Mouse (Mus musculus) CH12.LX (cell line): ENCODE results near the gene Dnmbp. TPM values are rescaled to one million over a fixed set of nuclear protein-coding genes. Genes with fewer than 3 reads are reported as not detected.

ENCODE experiments used
- DNase-seq: peaks from one replicate; pipeline ENCODE4 v3.0.0-alpha.2; 2013; ENCODE audit errors: extremely low read depth
- H3K27ac ChIP-seq: 2 replicates; pipeline ENCODE4 v1.5.1; 2012; ENCODE audit warnings: low read depth, mild to moderate bottlenecking, control low read depth, moderate library complexity; ENCODE audit not compliant: insufficient read depth
- H3K27me3 ChIP-seq: replicated peaks from 2 replicates; pipeline ENCODE3; 2012; ENCODE audit warnings: inconsistent platforms
- H3K36me3 ChIP-seq, 2 experiments: replicated peaks in 1 of 2; 2 replicates each; pipeline versions ENCODE3 to v1.6.1; 2012; ENCODE audit warnings: inconsistent platforms in 1 of 2, low read length in 1 of 2, mild to moderate bottlenecking in 1 of 2, mixed read lengths in 1 of 2, moderate library complexity in 1 of 2; ENCODE audit not compliant: control insufficient read depth in 1 of 2, insufficient read depth in 1 of 2
- H3K4me1 ChIP-seq, 2 experiments: 2 replicates each; pipeline ENCODE4 v1.6.1; 2012; ENCODE audit warnings: inconsistent platforms in 1 of 2, moderate library complexity in 1 of 2; ENCODE audit not compliant: insufficient read depth in 2 of 2, control insufficient read depth in 1 of 2
- H3K4me2 ChIP-seq: 2 replicates; pipeline ENCODE4 v1.6.1; 2012; ENCODE audit warnings: low read depth, mild to moderate bottlenecking, control low read depth; ENCODE audit not compliant: poor library complexity, insufficient read depth, severe bottlenecking
- H3K4me3 ChIP-seq, 3 experiments: fragments of 150-350 bp in 1 of 3; sonication (generic) in 1 of 3; replicated peaks in 1 of 3; 2 replicates each; pipeline versions ENCODE3 to v1.5.1; 2011 to 2012; ENCODE audit warnings: low read depth in 2 of 3, low read length in 2 of 3, mild to moderate bottlenecking in 2 of 3, moderate library complexity in 2 of 3, control low read depth in 1 of 3, improper control_type of control experiment in 1 of 3, inconsistent platforms in 1 of 3, mixed read lengths in 1 of 3; ENCODE audit not compliant: poor library complexity in 1 of 3
- H3K79me2 ChIP-seq: replicated peaks from 2 replicates; pipeline ENCODE4 v1.6.1; 2012; ENCODE audit warnings: mild to moderate bottlenecking, moderate library complexity; ENCODE audit not compliant: control insufficient read depth, poor library complexity, insufficient read depth, severe bottlenecking; ENCODE audit errors: extremely low read depth
- H3K9ac ChIP-seq: 2 replicates; pipeline ENCODE4 v1.6.1; 2012; ENCODE audit warnings: low read depth, mild to moderate bottlenecking, control low read depth, moderate library complexity; ENCODE audit not compliant: insufficient read depth
- H3K9me3 ChIP-seq: replicated peaks from 2 replicates; pipeline ENCODE3; 2012; ENCODE audit warnings: low read length, inconsistent platforms, mixed read lengths
- BHLHE40 ChIP-seq: IDR thresholded peaks from 2 replicates; pipeline ENCODE4 v1.6.1; 2011; ENCODE audit warnings: mild to moderate bottlenecking, low read depth, low read length, improper control_type of control experiment
- ELF1 ChIP-seq: IDR thresholded peaks from 2 replicates; pipeline ENCODE4 v1.6.1; 2014; ENCODE audit warnings: low read depth, mild to moderate bottlenecking, inconsistent platforms, low read length, improper control_type of control experiment
- ETS1 ChIP-seq: conservative IDR thresholded peaks from 2 replicates; pipeline ENCODE4 v1.6.1; 2012; ENCODE audit warnings: low read depth, mild to moderate bottlenecking, inconsistent platforms, low read length, improper control_type of control experiment, moderate library complexity
- HCFC1 ChIP-seq: IDR thresholded peaks from 2 replicates; pipeline ENCODE4 v1.6.1; 2012; ENCODE audit warnings: low read depth, mild to moderate bottlenecking, inconsistent platforms, low read length, improper control_type of control experiment
- IRF4 ChIP-seq: IDR thresholded peaks from 2 replicates; pipeline ENCODE4 v1.6.1; 2014; ENCODE audit warnings: low read depth, mild to moderate bottlenecking, inconsistent platforms, low read length, improper control_type of control experiment
- JUND ChIP-seq: conservative IDR thresholded peaks from 2 replicates; pipeline ENCODE4 v1.6.1; 2011; ENCODE audit warnings: low read depth, low read length, improper control_type of control experiment
- KAT2A ChIP-seq: IDR thresholded peaks from 2 replicates; pipeline ENCODE4 v1.6.1; 2012; ENCODE audit warnings: low read length, improper control_type of control experiment, inconsistent platforms; ENCODE audit not compliant: insufficient replicate concordance
- MAX ChIP-seq: IDR thresholded peaks from 2 replicates; pipeline ENCODE4 v1.6.1; 2011; ENCODE audit warnings: low read length, improper control_type of control experiment
- MEF2A ChIP-seq: IDR thresholded peaks from 2 replicates; pipeline ENCODE4 v1.6.1; 2014; ENCODE audit warnings: low read depth, mild to moderate bottlenecking, inconsistent platforms, low read length, improper control_type of control experiment, borderline replicate concordance
- MYC ChIP-seq: IDR thresholded peaks from 2 replicates; pipeline ENCODE4 v1.6.1; 2011; ENCODE audit warnings: low read depth, mild to moderate bottlenecking, improper control_type of control experiment, low read length
- NELFE ChIP-seq: IDR thresholded peaks from 2 replicates; pipeline ENCODE4 v1.6.1; 2011; ENCODE audit warnings: low read depth, low read length, improper control_type of control experiment
- NRF1 ChIP-seq: IDR thresholded peaks from 2 replicates; pipeline ENCODE4 v1.6.1; 2014; ENCODE audit warnings: low read depth, mild to moderate bottlenecking, inconsistent platforms, low read length, improper control_type of control experiment, moderate library complexity
- PAX5 ChIP-seq: IDR thresholded peaks from 2 replicates; pipeline ENCODE4 v1.6.1; 2012; ENCODE audit warnings: low read length, inconsistent platforms, mixed read lengths
- POLR2AphosphoS2 ChIP-seq: IDR thresholded peaks from 2 replicates; pipeline ENCODE4 v1.6.1; 2011; ENCODE audit warnings: low read depth, low read length, improper control_type of control experiment
- RCOR1 ChIP-seq: conservative IDR thresholded peaks from 2 replicates; pipeline ENCODE4 v1.6.1; 2012; ENCODE audit warnings: low read depth, mild to moderate bottlenecking, inconsistent platforms, low read length, improper control_type of control experiment
- TBP ChIP-seq: conservative IDR thresholded peaks from 2 replicates; pipeline ENCODE4 v1.6.1; 2011; ENCODE audit warnings: low read depth, low read length, improper control_type of control experiment
- ZC3H11A ChIP-seq: IDR thresholded peaks from 2 replicates; pipeline ENCODE4 v1.6.1; 2012; ENCODE audit warnings: low read depth, mild to moderate bottlenecking, inconsistent platforms, low read length, improper control_type of control experiment
- ZKSCAN1 ChIP-seq: IDR thresholded peaks from 2 replicates; pipeline ENCODE4 v1.6.1; 2012; ENCODE audit warnings: low read depth, inconsistent platforms, low read length, improper control_type of control experiment, borderline replicate concordance
- dilution Hi-C: fragments of 300-500 bp; cut with MboI; formaldehyde crosslinking; loops from 2 replicates; pipeline ENCODE4 v1.14.3; 2020; ENCODE audit warnings: low sequenced_read_pairs; ENCODE audit not compliant: extremely low pct_unique_long_range_greater_than_20kb, extremely low pct_ligation_motif_present
- in situ Hi-C: fragments of 300-500 bp; cut with MboI; formaldehyde crosslinking; loops from 3 replicates; pipeline ENCODE4 v1.14.3; 2019; ENCODE audit warnings: low sequenced_read_pairs, low pct_ligation_motif_present, low pct_unique_long_range_greater_than_20kb, mixed read lengths
- polyA plus RNA-seq: library from polyadenylated mRNA; unstranded; fragments of >175 nt; gene quantifications from 2 replicates; pipeline ENCODE4 v1.2.1, GENCODE M21; 2012; ENCODE audit warnings: low read depth; ENCODE audit not compliant: insufficient read length
- total RNA-seq, 2 experiments: library from RNA; depleted of rRNA; stranded (reverse); fragments of 300-350 nt in 1 of 2; fragments of >200 nt in 1 of 2; gene quantifications; 2 replicates each; pipeline ENCODE4 v1.2.3; 2012 to 2014

Dnmbp gene
- total and polyA plus RNA-seq, 3 experiments, result 1.8 to 5.4 (median 2.3) TPM

DNA sequence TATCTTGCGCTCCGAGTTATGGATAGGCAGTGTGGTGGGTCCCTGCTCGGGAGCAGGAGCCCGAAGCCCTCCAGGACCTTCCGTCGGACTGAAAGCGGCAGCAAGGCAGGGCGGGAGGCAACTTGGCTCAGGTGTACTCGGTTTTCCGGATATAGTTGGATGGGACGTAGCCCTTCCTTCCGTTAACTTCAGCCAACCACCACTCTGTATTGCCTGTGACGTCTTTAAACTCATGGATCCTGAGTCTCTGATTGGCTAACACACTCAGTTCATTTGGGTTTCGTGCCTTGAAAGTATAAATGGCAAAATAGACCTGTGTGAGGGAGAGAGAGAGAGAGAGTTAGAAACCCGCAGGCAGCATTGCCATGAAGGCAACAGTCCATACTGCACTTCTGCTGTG, 92.0 kb downstream of the Dnmbp start:
- H3K4me1 ChIP-seq, result peaks cover 6 to 38% of the 10 kb centered on the region in 2 experiments; a peak in 3 of 4 replicates
- no peak overlapping the region for H3K4me2 ChIP-seq
- H3K9me3 ChIP-seq, result no peaks in the 10 kb centered on the region
- no peaks in the 10 kb centered on the region for H3K79me2 ChIP-seq
- no peak overlapping the region for H3K27ac ChIP-seq
- H3K27me3 ChIP-seq, result no peaks in the 10 kb centered on the region
- dilution Hi-C loops, result no loop called here
- H3K36me3 ChIP-seq, result peaks cover 4 to 39% of the 10 kb centered on the region in 2 experiments
- no peak overlapping the region for H3K4me3 ChIP-seq
- in situ Hi-C loops, result no loop called here
- TF ChIP-seq POLR2AphosphoS2 (no peak), ETS1 (no peak), TBP (no peak), RCOR1 (no peak), HCFC1 (no peak), ZKSCAN1 (no peak), NELFE (no peak), ZC3H11A (no peak), ELF1 (no peak), IRF4 (no peak), MEF2A (no peak)
- no peak overlapping the region for H3K9ac ChIP-seq
- no peak for DNase-seq

DNA sequence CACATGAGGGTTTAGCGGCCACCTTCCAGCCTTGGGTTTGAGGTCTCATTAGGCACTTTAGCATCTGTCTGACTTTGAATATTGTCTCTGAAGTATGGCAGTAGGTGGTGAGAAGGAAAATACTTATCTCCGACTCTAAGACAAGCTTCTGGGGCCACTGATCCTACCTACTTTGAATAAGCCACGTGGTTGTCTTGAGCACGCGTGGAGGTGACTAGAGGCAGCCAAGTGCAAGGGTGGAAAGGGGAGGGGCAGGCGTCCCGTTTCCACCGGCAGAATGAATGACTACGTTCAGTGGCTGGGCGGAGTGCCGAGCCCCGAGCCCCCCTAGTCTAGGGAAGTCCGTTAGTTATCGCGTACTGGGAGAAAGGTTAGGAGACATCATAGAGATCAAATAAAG, 92.9 kb downstream of the Dnmbp start:
- Histone ChIP-seq H3K4me1 (peaks cover 6 to 34% of the 10 kb centered on the region in 2 experiments; a peak in 3 of 4 replicates), H3K4me3 (no peak overlapping the region), H3K9ac (no peak overlapping the region), H3K79me2 (no peaks in the 10 kb centered on the region), H3K27me3 (no peaks in the 10 kb centered on the region)
- dilution Hi-C loops, result no loop called here
- TF ChIP-seq KAT2A, result no peak
- TF ChIP-seq PAX5, result no peak
- peak; percentile 64 for TF ChIP-seq NRF1
- TF ChIP-seq JUND, result no peak
- TF ChIP-seq MYC, result peak; percentile 65; the same call in 1 of the 2 replicates
- no peak for TF ChIP-seq POLR2AphosphoS2
- 0 out of 2 replicates have a peak, but pooled peaks have one; percentile 6 for TF ChIP-seq BHLHE40
- TF ChIP-seq MAX, result peak; percentile 52; the same call in 1 of the 2 replicates
- TF ChIP-seq, all 38 proteins: peak for 4
- Histone ChIP-seq H3K9me3 (no peaks in the 10 kb centered on the region), H3K36me3 (peaks cover 4 to 39% of the 10 kb centered on the region in 2 experiments), H3K27ac (no peak overlapping the region), H3K4me2 (no peak overlapping the region)
- no peak for DNase-seq
- in situ Hi-C loops, result no loop called here
